Mouse (Mus musculus) intestine, embryonic 15.5 days (tissue): ENCODE results near the gene Ercc2. TPM values are rescaled to one million over a fixed set of nuclear protein-coding genes. Genes with fewer than 3 reads are reported as not detected.

Experiments
- ATAC-seq: fragments of 200-750 bp; cut with Nextera tagmentation; 2 replicates; pipeline ENCODE4 v1.8.0; 2017; ENCODE audit warnings: moderate TSS enrichment, moderate library complexity
- H3K27ac ChIP-seq: fragments of 300-500 bp; sonication (generic); 2 replicates; pipeline ENCODE4 v1.5.1; 2015; ENCODE audit warnings: mild to moderate bottlenecking, inconsistent platforms
- H3K27me3 ChIP-seq: fragments of 300-500 bp; sonication (generic); replicated peaks from 2 replicates; pipeline ENCODE4 v1.6.1; 2015; ENCODE audit warnings: inconsistent platforms
- H3K36me3 ChIP-seq: fragments of 300-500 bp; sonication (generic); 2 replicates; pipeline ENCODE4 v1.6.1; 2015; ENCODE audit warnings: inconsistent platforms
- H3K4me1 ChIP-seq: fragments of 300-500 bp; sonication (generic); replicated peaks from 2 replicates; pipeline ENCODE4 v1.6.1; 2015; ENCODE audit warnings: inconsistent platforms
- H3K4me2 ChIP-seq: fragments of 300-500 bp; sonication (generic); replicated peaks from 2 replicates; pipeline ENCODE4 v1.6.1; 2015; ENCODE audit warnings: mild to moderate bottlenecking, inconsistent platforms
- H3K4me3 ChIP-seq: fragments of 300-500 bp; sonication (generic); replicated peaks from 2 replicates; pipeline ENCODE4 v1.5.1; 2015; ENCODE audit warnings: inconsistent platforms
- H3K9ac ChIP-seq: fragments of 300-500 bp; sonication (generic); 2 replicates; pipeline ENCODE4 v1.6.1; 2015; ENCODE audit warnings: inconsistent platforms
- H3K9me3 ChIP-seq: fragments of 300-500 bp; sonication (generic); 2 replicates; pipeline ENCODE4 v1.6.1; 2016; ENCODE audit warnings: inconsistent platforms
- WGBS: fragments of 180-500 bp; shearing (Covaris S2); methylation state at CpG from one replicate; pipeline ENCODE4 v1.1.7; 2015; 5-methylcytosine and 5-hydroxymethylcytosine counted together
- polyA plus RNA-seq: library from polyadenylated mRNA; unstranded; fragments of >200 nt; fragmentation: Nextera tagmentation; extraction: Ambion mirVana; gene quantifications from 2 replicates; pipeline ENCODE4 v1.2.1, GENCODE M21; 2015

Gene Ercc2
- polyA plus RNA-seq, 1 experiment from 2014 or later, result 17.3 TPM

- peak; percentile 96 for ATAC-seq
- no peaks in the 10 kb centered on the region; the same call in 1 of the 2 replicates for H3K36me3 ChIP-seq
- H3K27me3 ChIP-seq, result no peaks in the 10 kb centered on the region
- H3K4me1 ChIP-seq, result peaks cover 36% of the 10 kb centered on the region
- no peaks in the 10 kb centered on the region for H3K9me3 ChIP-seq
- H3K4me2 ChIP-seq, result peak overlapping the region; percentile 79
- peak overlapping the region; percentile 86 for H3K27ac ChIP-seq
- H3K9ac ChIP-seq, result peak overlapping the region; percentile 70
- H3K4me3 ChIP-seq, result peak overlapping the region; percentile 77
- WGBS, result under 1% methylated on average over 31 of the region's 31 CpGs
Observed at GRCm38 (mm10) chr7:19344938-19345471, 36.8 kb upstream of the Ercc2 start.

DNA sequence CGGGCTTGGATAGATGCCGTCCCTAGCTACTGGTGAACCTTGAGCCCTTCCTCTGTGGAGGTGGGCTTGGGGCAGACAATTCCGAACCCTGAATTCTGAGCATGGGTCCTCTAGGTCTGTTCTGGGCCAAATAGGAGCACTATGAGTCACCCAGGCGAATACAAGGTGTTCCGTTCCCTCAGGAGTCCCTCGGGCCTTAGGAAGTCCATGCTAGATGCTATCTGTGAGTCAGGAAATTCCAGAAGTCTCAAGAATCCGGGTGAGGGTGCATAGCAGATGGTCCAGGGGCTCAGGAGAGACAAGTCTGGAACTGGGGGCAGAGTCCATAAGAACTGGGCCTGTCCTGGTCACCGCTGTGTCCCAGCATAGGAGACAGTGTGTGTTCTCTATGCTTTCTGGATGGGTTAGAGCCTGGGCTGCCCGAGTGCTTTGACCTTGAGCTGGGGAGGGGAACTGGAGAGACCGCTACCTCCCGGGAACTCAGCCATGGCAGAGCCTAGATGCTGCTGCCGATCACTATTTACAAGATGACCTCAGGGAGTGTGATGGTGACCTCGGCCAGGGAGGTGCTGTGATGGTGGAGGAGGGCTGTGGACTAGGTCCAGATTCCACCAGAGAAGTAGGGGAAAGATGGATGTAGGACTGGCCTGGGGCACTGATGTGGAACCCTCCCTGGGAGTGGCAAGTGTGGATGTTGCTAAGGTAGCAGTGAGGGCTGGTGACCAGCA, 32.5 kb upstream of the Ercc2 start:
- no peak for ATAC-seq
- no peaks in the 10 kb centered on the region for H3K27me3 ChIP-seq
- no peak overlapping the region for H3K4me3 ChIP-seq
- H3K36me3 ChIP-seq, result peaks cover 3% of the 10 kb centered on the region; the same call in 1 of the 2 replicates
- H3K4me2 ChIP-seq, result no peak overlapping the region
- H3K27ac ChIP-seq, result no peak overlapping the region
- 82% methylated on average over 13 of the region's 13 CpGs for WGBS
- peaks cover 12% of the 10 kb centered on the region for H3K4me1 ChIP-seq
- H3K9ac ChIP-seq, result no peak overlapping the region
- no peaks in the 10 kb centered on the region for H3K9me3 ChIP-seq

GRCm38 (mm10) chr7:19350221-19350620, 31.6 kb upstream of the Ercc2 start:
- Histone ChIP-seq H3K4me3 (no peak overlapping the region), H3K9me3 (no peaks in the 10 kb centered on the region), H3K4me1 (peaks cover 8% of the 10 kb centered on the region), H3K4me2 (no peak overlapping the region), H3K36me3 (peaks cover 5% of the 10 kb centered on the region; the same call in 1 of the 2 replicates), H3K27ac (no peak overlapping the region), H3K27me3 (no peaks in the 10 kb centered on the region), H3K9ac (no peak overlapping the region)
- WGBS, result 92% methylated on average over 8 of the region's 8 CpGs
- ATAC-seq, result no peak

GRCm38 (mm10) chr7:19354991-19355390, 26.8 kb upstream of the Ercc2 start:
- Histone ChIP-seq H3K4me1 (peaks cover 10% of the 10 kb centered on the region), H3K27me3 (no peaks in the 10 kb centered on the region), H3K27ac (no peak overlapping the region), H3K9ac (no peak overlapping the region), H3K4me2 (no peak overlapping the region), H3K9me3 (no peaks in the 10 kb centered on the region), H3K4me3 (no peak overlapping the region), H3K36me3 (peaks cover 18% of the 10 kb centered on the region; the same call in 1 of the 2 replicates)
- no peak for ATAC-seq
- WGBS, result 87% methylated on average over 5 of the region's 5 CpGs

- Histone ChIP-seq H3K27ac (no peak overlapping the region), H3K27me3 (no peaks in the 10 kb centered on the region), H3K36me3 (peaks cover 15% of the 10 kb centered on the region; the same call in 1 of the 2 replicates), H3K4me3 (no peak overlapping the region), H3K4me2 (no peak overlapping the region), H3K4me1 (peaks cover 19% of the 10 kb centered on the region), H3K9me3 (no peaks in the 10 kb centered on the region), H3K9ac (no peak overlapping the region)
- WGBS, result 73% methylated on average over 10 of the region's 10 CpGs
- ATAC-seq, result no peak
Observed at GRCm38 (mm10) chr7:19356311-19356710, 25.5 kb upstream of the Ercc2 start.

GRCm38 (mm10) chr7:19357381-19358375, 24.1 kb upstream of the Ercc2 start:
- no peak for ATAC-seq
- peak overlapping the region; percentile 73; the same call in 1 of the 2 replicates for H3K4me3 ChIP-seq
- H3K27ac ChIP-seq, result no peak overlapping the region
- H3K9ac ChIP-seq, result no peak overlapping the region
- peak overlapping the region; percentile 99 for H3K4me2 ChIP-seq
- H3K9me3 ChIP-seq, result no peaks in the 10 kb centered on the region
- WGBS, result 87% methylated on average over 25 of the region's 25 CpGs
- peaks cover 15% of the 10 kb centered on the region; the same call in 1 of the 2 replicates for H3K36me3 ChIP-seq
- H3K4me1 ChIP-seq, result peaks cover 29% of the 10 kb centered on the region
- no peaks in the 10 kb centered on the region for H3K27me3 ChIP-seq

GRCm38 (mm10) chr7:19358634-19359033, 23.2 kb upstream of the Ercc2 start:
- ATAC-seq, result no peak
- Histone ChIP-seq H3K4me3 (peak overlapping the region; percentile 73), H3K36me3 (peaks cover 15% of the 10 kb centered on the region; the same call in 1 of the 2 replicates), H3K4me2 (peak overlapping the region; percentile 99), H3K4me1 (peaks cover 29% of the 10 kb centered on the region), H3K27ac (no peak overlapping the region), H3K9me3 (no peaks in the 10 kb centered on the region), H3K9ac (peak overlapping the region; percentile 52), H3K27me3 (no peaks in the 10 kb centered on the region)
- 19% methylated on average over 13 of the region's 13 CpGs for WGBS

DNA sequence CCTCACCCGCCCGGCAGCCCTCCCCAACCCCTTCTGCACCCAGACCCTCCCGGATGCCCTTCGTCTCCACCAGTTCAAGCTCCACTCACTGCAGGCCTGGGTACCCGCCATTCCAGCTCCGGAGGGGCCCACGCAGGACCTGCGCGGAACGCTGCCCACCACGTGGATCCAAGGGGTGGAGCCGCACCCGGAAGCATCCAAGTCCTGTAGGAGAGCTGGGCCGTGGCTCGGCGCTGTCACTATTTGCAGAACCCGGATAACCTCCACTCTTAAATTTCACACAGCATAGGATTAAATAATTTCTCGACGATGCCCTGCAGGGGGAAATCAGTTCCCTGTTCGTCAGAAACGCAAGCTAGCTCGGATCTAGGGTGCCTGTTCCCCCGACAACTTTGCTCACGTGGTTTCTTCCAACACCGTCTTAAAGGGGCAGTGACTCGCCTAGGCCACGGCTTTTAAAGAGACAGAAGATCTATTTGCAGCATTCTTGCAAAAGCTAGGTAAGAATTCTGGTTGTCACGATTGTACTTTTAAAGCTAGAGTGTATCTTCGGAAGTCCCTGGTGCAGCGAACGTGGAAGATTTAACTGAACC, 22.4 kb upstream of the Ercc2 start, which contains the start of the genes Cd3eap and Ppp1r13l:
Cd3eap (minus strand) TSS at position 185 of the 593 bp plus-strand sequence.
Ppp1r13l (plus strand) TSS at position 451 of the 593 bp plus-strand sequence.
- H3K9ac ChIP-seq, result peak within 1 kb of the TSS; percentile 52
- no peaks in the 10 kb centered on the region for H3K27me3 ChIP-seq
- peak within 1 kb of the TSS; percentile 99 for H3K4me2 ChIP-seq
- peak; percentile 68 for ATAC-seq
- H3K9me3 ChIP-seq, result no peaks in the 10 kb centered on the region
- peaks cover 15% of the 10 kb centered on the region; the same call in 1 of the 2 replicates for H3K36me3 ChIP-seq
- H3K4me1 ChIP-seq, result peaks cover 36% of the 10 kb centered on the region
- WGBS, result under 1% methylated on average over 31 of the region's 31 CpGs
- peak within 1 kb of the TSS; percentile 73 for H3K4me3 ChIP-seq
- peak within 1 kb of the TSS; percentile 70 for H3K27ac ChIP-seq

DNA sequence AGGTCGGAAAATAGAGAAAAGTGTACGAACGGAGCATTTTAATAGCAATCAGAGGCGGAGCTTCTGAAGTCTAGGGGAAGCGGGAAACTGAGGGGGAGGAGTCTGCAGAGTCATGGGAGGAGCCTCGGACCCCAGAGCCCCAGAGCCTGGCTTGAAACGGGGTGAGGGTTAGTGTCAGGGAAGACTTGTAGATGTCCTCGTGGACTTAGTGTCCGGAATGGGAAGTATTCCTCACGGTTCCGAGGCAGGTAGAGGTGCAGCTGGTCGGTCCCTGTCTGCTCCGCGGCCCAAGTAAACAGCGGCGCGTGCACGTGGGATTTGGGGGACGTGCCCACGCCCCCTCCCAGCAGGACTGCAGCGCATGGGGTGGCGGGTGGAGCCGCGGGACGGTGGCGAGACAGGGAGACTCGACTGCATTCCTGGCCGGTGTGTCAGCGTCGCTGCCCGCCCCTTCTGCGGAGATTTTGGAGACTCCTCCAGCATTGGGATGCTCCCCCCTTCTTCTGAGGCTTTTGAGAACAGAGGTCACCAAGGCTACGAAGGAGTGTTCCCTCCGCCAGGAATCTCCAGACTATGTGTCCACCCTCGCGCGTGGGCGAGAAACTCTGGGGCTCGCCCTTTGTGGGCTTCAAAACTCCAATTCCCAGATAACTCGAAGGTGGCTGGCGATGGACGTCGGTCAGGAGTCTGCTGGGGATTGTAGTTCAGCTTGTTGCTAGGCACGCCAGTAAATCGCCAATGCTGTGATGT, 21.7 kb upstream of the Ercc2 start:
- Histone ChIP-seq H3K9me3 (no peaks in the 10 kb centered on the region), H3K27ac (peak overlapping the region; percentile 70), H3K36me3 (peaks cover 15% of the 10 kb centered on the region; the same call in 1 of the 2 replicates), H3K4me1 (peaks cover 36% of the 10 kb centered on the region), H3K4me2 (peak overlapping the region; percentile 99), H3K4me3 (peak overlapping the region; percentile 73), H3K9ac (peak overlapping the region; percentile 52), H3K27me3 (no peaks in the 10 kb centered on the region)
- ATAC-seq, result peak; percentile 79
- WGBS, result under 1% methylated on average over 45 of the region's 45 CpGs

DNA sequence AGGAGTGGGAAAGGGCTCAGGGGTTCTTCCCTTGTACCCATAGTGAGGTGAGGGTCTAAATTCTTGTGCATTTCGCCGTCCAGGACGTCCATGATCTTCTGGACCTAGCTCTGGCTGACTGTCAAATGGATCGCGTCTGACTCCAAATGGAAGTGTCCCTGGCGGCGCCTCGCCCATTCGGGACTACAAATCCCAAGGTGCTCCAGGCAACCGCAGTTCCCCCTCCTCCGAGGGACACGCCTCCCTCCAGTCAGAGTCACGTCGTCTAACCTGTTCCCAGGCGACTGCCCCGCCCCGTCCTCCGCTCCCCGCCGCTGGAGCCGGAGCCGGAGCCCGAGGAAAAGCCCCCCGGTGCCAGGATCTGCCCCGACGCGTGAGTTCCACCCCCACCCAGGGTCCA, 20.9 kb upstream of the Ercc2 start:
- no peaks in the 10 kb centered on the region for H3K9me3 ChIP-seq
- peak overlapping the region; percentile 54 for H3K9ac ChIP-seq
- peak; percentile 82 for ATAC-seq
- peak overlapping the region; percentile 73 for H3K4me3 ChIP-seq
- WGBS, result under 1% methylated on average over 27 of the region's 27 CpGs
- H3K4me2 ChIP-seq, result peak overlapping the region; percentile 99
- no peaks in the 10 kb centered on the region for H3K27me3 ChIP-seq
- H3K27ac ChIP-seq, result 0 out of 2 replicates have a peak overlapping the region, but pooled peaks have one; percentile 18
- 0 out of 2 replicates have a peak, but pooled peaks cover 9% of the 10 kb centered on the region for H3K36me3 ChIP-seq
- peaks cover 36% of the 10 kb centered on the region for H3K4me1 ChIP-seq

DNA sequence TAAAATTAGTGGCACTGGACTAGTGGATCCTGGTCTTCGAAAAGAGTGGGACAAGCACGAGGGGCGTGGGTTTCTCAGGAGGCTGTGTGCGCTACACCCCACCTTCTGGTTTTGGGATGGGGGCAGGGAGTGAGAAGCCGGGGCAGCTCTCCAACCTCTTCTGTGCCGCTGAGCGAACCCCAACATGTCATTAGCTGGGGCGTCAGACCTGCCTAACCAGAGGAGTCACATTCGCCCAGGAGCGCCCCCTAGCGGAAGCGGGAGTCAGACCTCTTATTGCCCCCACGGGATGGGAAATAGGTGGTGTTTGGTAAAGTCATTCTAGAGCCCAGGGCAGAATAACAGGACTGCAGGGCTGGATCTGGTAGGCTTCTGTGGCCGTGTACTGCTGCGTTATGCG, 20.1 kb upstream of the Ercc2 start:
- Histone ChIP-seq H3K36me3 (0 out of 2 replicates have a peak, but pooled peaks cover 6% of the 10 kb centered on the region), H3K4me1 (peaks cover 36% of the 10 kb centered on the region), H3K4me2 (peak overlapping the region; percentile 99), H3K9me3 (no peaks in the 10 kb centered on the region), H3K4me3 (peak overlapping the region; percentile 73), H3K9ac (peak overlapping the region; percentile 54; the same call in 1 of the 2 replicates), H3K27me3 (no peaks in the 10 kb centered on the region), H3K27ac (no peak overlapping the region)
- no peak for ATAC-seq
- WGBS, result 10% methylated on average over 16 of the region's 16 CpGs
